Mouse (Mus musculus) left cerebral cortex, adult 9 months (tissue): ENCODE data around the gene Clstn1.
A peak's percentile ranks its signal among the peaks of the same experiment; 100 is the strongest.

Source experiments
- DNase-seq, 2 experiments: peaks; one replicate each; pipeline ENCODE4 v3.0.0; 2022; ENCODE audit warnings: low spot score in 2 of 2

Gene Clstn1

DNA sequence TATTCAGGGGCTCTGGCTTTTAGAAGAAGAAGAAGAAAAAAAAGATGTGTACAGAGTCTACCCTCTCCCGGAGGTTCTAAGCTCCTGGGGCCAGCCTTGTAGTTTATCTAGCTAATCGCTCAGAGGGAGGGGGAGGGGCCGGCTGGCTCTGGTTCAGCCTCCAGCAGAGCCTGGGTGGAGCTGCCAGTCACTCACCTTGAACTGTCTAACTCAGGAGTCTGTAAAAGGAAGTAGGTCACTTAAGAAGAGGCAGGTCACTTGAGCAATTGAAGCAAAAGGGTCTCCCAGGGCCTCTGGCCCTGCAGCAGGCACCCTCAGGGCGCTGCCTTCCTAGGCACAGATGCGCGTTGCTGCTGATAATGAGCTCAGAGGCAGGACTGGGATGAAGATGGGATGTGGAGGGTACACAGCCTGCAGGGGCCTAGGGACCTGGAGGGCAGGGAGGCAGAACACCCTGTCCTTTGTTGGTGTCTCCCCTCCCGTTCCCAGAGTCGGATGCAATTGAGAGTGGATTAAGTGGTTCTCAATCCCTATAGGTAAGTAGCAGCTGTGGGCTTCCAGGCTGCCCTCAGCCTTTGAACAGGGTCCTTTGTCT, 18.7 kb upstream of the Clstn1 start:
- no peak for DNase-seq

DNA sequence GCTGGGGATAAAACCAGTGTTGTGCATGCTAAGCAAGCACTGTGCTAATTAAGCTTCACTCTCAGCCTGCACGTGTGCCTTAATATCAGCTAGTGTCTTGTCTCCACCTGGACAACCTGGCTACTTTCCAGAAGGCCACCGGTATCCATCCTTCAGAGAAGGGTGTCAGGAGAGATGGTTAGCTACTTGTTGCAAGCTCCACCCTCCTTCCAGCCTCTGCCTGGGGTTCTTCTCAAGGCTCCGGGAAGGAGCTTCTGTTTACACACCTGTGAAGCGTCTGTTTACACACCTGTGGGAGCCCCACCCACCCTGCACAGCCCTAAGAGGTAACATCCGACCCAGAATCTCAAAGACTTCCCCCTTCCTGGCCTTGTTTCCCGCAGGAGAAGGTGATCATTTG, 17.6 kb upstream of the Clstn1 start:
- DNase-seq, result no peak

DNA sequence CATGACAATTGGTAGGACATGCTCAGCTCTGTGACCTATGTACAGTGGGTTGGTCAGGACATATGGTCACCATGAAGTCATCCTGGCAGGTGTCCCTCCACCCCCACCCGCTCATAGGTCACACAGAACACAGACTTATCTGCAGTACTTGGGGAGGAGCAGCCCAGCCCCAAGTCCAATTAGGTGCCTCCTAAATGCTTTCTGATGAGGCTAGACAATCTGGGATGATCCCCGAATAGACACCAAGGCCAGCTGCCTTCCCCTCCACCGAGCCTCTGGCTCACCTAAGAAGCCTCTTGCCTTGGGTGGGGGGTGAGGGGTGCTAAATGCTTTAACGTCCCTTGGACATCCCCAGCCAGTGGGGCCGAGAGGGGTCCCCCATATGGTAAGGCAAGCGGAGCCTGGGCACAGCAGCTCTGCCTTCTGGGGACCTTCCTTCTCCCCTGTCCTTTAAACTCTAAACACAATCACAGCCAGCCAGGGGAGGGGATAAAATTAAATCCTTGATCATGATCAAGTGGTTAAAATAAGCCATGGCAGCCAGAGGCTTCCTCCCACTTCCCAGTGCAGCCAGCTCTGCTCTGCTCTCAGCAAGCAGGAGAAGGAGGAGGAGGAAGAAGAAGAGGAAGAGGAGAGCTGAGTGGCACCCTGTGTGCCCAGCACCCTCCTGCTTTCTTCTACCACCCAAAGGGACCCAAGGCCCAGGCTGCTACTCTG, 16.3 kb upstream of the Clstn1 start:
- peak in 1 of 2 experiments; percentile 70 for DNase-seq

DNA sequence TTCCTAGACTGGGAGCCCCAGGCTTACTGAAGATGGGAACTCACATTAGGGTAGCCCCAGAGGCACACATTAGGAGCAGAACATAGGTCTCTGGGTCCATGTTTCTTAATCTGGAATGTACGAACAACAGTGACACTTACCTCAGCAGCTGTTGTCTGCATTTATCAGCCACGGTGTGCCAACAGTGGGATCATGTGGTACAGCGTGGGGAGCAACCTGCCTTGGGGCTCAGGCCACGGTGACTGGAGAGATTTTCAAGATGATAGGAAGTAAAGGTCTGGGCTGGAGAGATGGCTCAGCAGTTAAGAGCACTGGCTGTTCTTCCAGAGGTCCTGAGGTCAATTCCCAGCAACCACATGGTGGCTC, 15.8 kb upstream of the Clstn1 start:
- no peak for DNase-seq

DNA sequence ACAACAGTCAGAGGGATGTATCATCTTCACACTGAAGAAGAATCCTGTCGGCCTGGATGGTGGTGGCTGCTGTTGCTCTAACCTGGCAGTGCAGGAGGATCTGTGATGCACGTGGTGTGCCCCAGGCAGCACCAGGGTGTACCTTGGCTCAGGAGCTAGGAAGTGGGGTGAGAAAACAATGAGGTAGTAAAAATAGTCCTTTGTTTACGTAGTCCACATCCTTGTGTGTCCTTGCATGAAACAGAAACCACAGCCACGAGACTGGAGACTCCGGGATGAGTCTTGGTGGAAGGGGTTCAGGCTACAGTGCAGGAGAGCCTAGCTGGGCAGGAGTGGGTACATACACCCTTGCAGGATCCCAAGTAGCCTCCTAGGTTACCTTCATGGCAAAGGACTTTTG, 15.1 kb upstream of the Clstn1 start:
- no peak for DNase-seq

DNA sequence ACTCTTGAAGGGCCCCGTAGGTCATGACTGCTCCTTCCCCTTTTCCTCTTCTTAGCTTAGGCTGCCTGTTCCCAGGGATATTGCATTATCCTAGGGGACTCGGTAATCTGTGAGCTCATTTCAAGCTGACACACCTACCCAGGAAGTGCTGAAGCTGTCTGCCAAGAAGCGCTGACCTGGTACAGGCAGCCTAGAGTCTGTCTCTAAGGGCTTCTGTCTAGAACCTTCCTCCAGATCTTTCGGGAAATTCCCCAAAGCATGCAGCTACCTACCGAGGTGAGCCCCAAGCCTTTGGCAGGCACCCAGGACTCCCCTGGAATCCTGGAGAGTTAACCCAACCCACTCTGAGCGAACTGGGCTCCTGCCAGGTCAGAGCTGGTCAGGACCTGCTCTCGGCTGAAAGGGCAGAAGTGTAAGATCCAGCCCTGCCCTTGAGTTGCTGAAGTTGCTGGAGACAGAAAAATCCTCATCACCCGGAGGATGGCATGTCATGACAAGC, 14.6 kb upstream of the Clstn1 start:
- no peak for DNase-seq

DNA sequence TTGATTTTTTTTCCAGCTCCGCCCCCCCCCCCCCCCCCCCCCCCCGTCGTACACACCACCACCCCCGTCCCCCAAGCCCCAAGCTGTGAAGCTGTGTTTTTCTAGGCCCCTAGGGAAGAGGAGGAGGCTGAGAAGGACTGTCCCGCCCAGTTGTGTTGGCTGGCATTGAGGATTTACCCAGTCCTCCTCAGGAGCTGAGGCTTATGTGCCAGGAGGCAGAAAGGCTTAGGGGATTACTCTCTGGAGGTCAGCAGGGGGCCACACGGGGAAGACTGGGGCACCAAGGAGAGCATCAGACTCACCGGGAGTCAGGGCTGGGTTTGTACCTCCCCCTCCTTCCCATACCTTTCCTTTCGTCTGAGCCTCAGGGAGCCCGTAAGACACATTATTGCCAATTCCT, 13.8 kb upstream of the Clstn1 start:
- DNase-seq, result no peak

DNA sequence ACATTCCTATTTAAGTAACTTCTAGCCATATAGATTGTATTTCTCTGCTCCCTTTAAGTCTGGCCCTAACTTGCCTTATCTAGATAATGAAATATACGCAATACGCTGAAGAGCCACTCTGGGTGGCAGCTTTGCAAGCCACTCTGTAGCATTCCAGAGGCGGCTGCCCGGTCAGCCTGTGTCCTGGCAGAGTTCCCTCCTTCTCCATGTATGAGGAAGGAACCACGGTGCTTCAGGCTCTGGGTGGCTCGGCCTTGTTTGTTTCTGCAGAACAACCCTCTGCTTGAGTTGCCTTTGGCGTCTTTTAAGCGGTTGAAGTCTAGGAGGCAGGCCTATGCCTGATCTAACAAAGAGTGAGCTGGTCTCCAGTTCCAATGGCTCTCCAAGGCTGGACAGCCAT, 13.4 kb upstream of the Clstn1 start:
- no peak for DNase-seq

DNA sequence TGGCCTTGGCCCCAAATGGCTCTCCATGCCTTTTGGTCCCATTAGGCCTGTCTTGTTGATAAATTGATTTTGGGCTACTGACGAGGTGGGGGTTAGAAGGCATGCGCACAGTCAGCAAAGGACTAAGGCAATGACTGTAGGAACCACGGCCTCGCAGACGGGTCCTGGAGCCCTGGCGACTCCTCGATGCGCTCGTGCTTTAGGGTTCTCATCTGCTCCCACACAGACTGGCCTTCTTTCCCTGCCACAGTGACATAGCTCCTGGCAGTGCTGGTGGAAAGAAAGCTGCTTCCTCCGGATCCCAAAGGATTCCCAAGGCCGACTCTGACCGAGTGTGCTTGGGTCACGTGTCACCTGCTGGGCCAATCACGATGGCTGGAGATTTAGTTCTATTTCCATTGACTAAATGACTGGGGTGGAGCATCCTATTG, 11.9 kb upstream of the Clstn1 start:
- DNase-seq, result no peak

DNA sequence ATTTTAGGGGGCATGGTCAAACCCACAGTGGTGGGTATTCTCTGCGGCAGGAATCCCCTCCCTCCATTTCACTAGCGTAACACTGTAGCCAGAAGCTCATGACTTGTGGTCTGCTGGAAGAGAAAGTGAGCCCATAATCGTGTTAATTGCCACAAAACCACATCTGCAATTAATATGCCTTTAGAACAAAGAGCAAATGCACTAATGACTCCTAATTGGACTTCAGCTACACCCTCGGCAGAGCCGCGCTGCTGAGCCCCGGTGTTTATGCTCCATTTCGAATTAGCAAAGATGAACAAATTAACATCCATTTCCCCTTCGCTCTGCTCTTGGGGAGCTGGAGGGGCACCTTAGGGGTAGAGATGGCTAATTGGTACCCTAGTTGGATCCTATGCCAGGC, 10.2 kb upstream of the Clstn1 start:
- no peak for DNase-seq

DNA sequence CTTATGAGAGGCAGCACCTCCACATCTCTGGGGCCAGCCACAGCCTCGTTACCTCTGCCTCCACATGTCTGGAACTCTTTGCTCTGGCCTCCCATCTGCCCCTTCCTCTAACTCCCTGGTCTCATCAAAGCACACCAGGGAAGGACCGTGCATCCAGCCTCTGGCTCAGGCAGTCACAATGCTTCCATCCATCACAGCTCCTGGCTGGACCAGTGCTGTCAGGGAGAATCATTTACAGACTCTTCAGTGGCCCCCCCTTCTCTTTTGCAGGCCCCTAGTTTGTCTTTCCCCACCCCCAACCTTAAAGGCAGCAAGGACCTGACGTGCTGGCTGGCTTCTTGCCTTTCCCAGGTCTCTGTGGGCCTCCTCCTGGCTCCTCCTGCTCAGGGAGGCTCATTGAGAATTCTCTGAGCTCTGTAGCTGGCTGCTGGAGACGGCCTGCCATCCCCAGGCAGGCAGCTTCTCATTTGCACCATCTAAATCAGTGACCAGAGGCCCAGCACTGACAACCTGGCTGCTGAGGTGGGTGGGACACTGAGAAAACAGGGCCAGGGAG, 9.2 kb upstream of the Clstn1 start:
- DNase-seq, result no peak

DNA sequence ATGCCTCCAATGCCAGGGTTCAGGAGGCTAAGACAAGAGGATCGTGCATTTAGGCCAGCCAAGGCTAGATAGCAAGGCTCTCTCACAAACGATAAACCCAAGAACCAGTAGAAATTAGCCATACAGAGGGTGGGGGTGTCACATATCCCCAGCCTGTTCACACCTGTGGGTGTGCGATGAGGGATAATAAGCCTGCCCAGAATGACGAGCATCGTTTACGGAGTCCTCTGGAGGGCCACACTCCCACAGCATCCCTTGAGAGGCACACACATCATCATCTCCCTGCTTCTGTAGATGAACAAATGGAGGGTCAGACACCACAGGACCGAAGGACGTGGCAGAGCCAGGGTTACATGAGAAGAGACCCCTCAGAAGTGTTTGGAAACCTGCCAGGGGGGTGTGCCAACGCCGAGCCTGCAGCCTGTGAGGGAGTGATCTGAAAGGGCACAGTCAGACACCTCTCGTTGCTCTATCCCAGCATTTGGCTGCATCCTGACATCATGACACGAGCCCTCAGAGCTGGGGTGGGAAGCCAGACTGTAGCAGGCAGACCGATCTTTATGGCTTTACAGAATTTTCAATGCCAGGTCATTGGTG, 8.1 kb upstream of the Clstn1 start:
- DNase-seq, result peak in 1 of 2 experiments; percentile 30

DNA sequence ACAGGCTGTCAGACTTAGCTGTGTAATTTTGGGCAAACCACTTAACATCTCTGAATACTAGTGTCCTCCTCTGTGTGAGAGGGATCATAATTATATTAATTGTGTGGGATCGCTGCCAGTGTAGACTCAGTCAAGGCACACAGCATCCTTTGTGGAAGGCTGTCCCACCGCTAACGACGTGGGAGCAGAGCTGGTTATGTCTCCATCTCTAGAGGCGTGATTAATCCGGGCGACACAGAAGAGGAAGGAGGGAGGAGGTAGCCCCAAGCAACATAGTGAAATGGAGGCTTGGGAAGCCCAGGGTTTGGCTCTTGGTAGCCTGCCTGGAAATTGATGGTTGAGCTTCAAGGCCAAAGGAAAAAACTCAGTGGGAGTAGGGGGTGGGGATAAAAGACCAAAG, 7.4 kb upstream of the Clstn1 start:
- peak in 1 of 2 experiments; percentile 14 for DNase-seq

DNA sequence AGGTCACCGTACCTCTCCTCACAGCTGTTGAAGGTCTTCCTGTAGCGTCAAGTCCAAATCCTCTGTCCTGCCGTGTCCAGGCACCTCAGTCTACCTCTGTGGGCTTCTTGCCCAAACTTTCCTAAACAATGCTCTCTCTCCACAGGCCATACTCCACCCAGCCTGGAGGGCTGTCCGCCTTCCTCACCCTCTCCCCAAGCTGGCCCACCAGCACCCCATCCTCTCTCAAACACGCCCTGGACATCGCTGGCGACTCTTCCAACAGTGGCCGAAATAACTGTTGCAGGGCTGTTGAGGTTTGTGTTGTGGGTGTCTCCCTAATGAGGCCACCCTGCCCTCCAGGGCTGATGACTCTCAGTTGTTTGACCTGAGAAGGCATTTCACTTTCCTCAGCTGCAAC, 1.0 kb upstream of the Clstn1 start:
- DNase-seq, result no peak

DNA sequence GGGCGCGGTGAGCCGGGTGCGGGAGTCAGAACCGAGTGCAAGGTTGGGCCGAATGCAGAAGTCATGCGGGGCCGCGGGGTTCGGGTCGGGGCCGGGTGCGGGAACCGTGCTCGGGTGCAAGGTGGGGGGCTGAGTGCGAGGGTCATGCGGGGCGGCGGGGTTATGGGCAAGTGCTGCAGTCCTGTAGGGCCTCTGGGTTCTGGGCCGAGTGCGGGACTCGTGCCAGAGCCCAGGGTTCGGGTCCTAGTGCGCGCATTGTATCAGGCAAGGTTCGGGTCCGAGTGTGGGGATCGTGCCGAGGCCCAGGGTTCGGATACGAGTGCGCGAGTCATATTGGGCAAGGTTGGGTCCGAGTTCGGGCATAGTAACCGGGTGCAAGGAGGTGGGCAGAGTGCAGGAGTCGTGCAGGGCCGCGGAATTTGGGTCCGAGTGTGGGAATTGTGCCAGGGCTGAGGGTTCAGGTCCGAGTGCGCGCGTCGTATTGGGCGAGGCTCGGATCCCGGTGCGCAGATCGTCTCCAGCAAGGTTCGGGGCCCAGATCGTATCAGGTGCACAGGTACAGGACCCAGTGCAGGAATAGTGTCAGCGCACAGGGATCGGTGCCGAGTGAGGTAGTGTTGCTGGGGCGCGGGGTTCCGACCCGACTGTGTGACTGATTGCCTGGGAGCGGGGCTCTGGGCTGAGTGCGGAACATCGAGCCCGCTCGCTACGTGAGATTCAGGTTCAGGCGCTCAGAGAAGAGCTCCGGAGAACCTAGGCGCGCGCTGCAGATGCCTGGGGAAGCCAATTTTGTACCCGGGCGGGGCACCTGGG, 721 bp downstream of the Clstn1 start:
- DNase-seq, result no peak

DNA sequence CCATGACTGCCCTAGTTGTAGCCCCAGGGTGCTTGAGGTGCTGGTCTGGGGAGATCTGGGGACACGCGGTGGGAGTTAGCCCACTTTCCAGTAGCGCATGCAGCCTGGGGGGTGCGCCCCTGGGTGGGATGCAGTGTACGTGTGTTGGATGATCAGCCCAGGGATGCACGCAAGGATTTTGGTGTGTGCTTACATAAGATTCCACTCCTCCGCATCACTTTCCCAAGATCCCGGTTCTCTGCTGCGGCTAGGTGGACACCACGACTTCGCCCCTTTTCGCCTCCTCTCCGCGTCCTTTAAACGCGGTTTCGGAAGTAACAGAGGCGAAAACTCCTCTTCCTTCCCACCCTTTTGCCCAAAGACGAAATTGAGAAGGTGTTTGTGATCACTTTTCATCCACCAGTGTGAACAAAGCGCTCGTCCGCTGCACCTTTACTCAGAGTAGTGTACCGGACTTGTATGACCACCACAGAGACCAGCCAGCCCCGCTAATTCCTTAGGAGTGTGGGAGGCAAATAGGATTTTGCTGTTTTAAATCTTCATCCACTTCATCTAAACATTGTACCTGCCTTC, 1.4 kb downstream of the Clstn1 start:
- peak in 1 of 2 experiments; percentile 70 for DNase-seq

DNA sequence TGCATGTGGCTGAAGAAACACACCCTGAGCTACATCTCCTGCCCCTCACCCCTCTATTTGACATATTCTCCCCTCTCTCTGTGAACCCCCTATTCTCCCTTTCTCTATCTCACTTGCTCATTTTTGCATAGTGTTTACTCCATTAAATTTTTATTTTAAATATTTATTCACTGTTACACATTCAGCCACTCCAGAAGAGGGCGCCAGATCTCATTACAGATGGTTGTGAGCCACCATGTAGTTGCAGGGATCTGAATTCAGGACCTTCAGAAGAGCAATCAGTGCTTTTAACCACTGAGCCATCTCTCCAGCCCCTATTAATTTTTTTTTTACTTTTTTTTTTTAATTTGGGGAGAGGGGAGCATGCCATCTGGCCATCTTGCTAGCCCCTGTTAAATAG, 3.9 kb downstream of the Clstn1 start:
- DNase-seq, result no peak

DNA sequence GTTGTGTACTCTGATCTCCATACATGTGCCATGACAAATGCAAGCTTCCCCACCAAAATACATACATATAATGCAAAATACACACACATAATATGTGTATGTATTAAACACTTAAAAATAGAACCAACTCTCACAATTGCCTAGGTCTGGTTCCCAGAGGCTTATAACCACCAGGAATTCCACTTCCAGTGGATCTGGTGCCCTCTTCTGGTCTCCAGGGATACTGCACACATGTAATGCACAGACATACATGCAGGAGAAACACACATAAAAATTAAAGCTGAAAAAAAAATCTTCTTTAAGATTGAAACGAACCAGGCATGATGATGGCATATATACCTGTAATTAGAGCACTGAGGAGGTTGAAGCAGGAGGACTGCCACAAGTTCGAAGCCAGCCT, 5.2 kb downstream of the Clstn1 start:
- DNase-seq, result no peak

DNA sequence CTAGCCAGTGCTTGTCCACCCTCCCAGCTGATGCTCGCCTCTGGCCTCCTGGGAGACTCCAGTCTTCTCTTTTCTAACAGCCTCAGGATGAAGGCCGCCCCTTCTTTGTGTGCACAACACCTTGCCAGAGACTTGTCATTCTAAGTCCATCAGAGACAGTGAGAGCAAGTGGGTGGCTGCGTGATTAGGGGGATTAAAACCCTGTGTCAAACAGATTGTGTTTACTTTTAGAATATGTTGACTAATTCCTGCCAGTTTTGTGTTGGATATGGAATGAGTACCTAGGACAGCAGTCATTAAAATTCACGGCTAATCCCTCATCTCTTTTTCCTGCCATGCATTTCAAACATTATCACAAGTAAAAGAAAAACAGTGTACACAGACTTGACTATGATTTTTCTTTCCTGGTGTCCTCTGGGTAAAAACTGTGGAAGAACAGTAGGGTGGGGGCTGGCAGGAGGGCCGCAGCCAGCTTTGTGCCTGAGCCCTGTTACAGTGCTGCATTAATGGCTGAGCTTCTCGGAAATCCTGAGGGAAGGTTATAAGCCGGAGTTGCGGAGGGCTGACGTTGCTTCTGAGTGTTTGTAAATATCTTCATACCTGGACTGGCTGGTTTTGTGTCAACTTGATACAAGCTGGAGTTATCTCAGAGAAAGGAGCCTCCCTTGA, 8.8 kb downstream of the Clstn1 start:
- DNase-seq, result no peak

DNA sequence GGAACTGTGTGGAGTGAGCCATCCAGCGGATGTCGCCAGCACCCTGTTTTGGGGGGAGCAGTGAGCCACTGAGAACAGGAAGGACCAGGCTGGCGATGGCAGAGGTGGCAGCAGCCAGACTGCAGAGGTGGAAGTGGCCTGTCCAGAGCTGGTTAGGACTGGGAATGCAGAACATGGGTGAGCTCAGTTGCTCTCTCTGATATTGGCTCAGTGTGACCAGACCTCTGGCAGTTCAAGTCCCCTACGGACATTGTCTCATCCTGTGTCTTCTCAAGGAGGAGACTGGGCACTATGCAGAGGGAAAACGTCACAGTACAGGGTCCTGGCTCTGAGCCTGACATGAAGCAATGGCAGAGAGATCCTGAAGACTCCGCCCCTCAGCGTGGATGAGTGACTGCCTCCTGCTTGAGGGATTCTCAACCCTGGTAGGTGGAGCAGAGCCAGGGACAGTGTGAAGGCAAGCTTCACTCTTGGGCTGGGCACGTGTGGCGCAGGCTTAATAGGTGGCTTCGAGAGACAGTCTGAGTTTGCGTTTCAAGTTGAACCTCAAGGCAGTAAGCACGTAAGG, 11.5 kb downstream of the Clstn1 start:
- no peak for DNase-seq

DNA sequence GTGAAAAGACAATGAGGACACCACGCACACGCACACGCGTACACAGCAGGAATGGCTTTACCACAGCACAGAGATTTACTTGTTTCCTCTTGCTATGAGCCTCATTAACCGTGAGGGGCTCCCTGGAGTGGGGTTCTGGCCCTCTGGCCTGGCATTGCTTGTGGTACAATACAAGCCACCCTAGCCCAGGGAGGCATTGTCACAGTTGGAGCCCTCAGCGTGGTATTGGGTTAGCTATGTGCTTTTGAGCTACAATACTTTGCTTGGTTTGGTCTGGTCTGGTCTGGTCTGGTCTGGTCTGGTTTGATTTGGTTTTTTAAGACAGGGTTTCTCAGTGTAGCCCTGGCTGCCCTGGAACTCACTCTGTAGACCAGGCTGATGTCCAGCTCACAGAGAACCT, 13.3 kb downstream of the Clstn1 start:
- DNase-seq, result no peak
